Mouse (Mus musculus): ENCODE data around the gene Map3k11. TPM values are rescaled to one million over a fixed set of nuclear protein-coding genes. Genes with fewer than 3 reads are reported as not detected.

Gene Map3k11
- polyA plus RNA-seq, 1 experiment from 2014 or later = 20.4 TPM

DNA sequence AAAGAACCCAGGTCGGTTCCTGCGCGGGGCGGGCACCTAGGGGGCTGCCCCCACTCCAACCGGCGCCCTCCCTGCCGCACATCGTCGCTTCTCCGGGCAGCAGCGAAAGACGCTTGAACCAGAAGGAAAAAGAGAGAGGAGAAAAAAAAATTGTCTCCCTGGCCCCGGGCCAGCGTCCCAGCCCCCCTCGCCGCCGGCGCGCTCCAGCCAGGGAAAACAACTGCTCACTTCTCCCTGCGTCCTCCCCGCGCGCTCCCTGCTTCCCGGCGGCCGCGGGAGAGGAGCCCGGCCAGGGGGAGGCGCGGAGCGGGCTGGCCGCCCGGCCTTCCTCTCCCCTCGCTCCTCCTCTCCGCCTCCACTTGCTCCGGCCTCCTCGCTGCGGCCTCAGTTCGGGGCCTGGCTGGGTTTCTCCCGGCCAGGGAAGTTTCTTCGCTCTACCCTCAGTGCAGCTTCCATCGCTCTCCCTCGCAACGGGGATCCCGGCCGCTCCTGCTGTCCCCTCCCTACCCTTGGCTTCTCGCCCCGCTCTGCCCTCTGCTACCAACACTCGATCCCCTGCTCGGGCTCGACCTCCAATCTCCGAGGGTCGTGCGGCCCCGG is 53.2 kb downstream of the Map3k11 start:
- ATAC-seq (replicated peaks; ENCODE audit: low FRiP score) (peak; percentile 47), DNase-seq (ENCODE audit: low spot score) (peak; percentile 82)
- Histone ChIP-seq H3K9me3 (ENCODE audit: control insufficient read depth, low read length) (no peaks in the 10 kb centered on the region), H3K36me3 (ENCODE audit: control insufficient read depth, insufficient read depth, low read length) (no peaks in the 10 kb centered on the region), H3K27ac (ENCODE audit: low read depth, low read length) (no peak overlapping the region; the same call in 1 of the 2 replicates), H3K9ac (ENCODE audit: low read length) (peak overlapping the region; percentile 83), H3K4me1 (replicated peaks; ENCODE audit: control insufficient read depth, insufficient read depth, low read length) (peaks cover 30% of the 10 kb centered on the region), H3K4me2 (ENCODE audit: low read depth, low read length, severe bottlenecking) (peak overlapping the region; percentile 99), H3K27me3 (ENCODE audit: control insufficient read depth, insufficient read depth, low read length) (peaks cover 35% of the 10 kb centered on the region), H3K4me3 (ENCODE audit: low read depth, low read length) (peak overlapping the region; percentile 59)
- under 1% methylated on average over 55 of the region's 55 CpGs for WGBS

DNA sequence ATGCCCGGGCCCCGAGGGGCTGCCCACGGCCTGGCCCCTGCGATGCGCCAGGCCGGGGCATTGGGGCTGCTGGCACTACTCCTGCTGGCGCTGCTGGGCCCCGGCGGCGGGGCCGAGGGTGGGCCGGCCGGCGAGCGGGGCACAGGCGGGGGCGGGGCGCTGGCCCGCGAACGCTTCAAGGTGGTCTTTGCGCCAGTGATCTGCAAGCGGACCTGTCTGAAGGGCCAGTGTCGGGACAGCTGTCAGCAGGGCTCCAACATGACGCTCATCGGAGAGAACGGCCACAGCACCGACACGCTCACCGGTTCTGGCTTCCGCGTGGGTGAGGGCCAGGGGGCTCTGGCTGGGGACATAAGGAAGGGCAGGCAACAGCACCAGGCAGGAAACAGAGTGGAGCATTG is 53.7 kb downstream of the Map3k11 start:
- H3K4me1 ChIP-seq (replicated peaks; ENCODE audit: control insufficient read depth, insufficient read depth, low read length) = peaks cover 30% of the 10 kb centered on the region
- peak overlapping the region; percentile 59 for H3K4me3 ChIP-seq (ENCODE audit: low read depth, low read length)
- no peaks in the 10 kb centered on the region for H3K9me3 ChIP-seq (ENCODE audit: control insufficient read depth, low read length)
- H3K27me3 ChIP-seq (ENCODE audit: control insufficient read depth, insufficient read depth, low read length) = peaks cover 35% of the 10 kb centered on the region
- H3K27ac ChIP-seq (ENCODE audit: low read depth, low read length) = no peak overlapping the region; the same call in 1 of the 2 replicates
- peak; percentile 55 for ATAC-seq (replicated peaks; ENCODE audit: low FRiP score)
- H3K4me2 ChIP-seq (ENCODE audit: low read depth, low read length, severe bottlenecking) = peak overlapping the region; percentile 99
- H3K36me3 ChIP-seq (ENCODE audit: control insufficient read depth, insufficient read depth, low read length) = no peaks in the 10 kb centered on the region
- DNase-seq (ENCODE audit: low spot score) = peak; percentile 67
- peak overlapping the region; percentile 83 for H3K9ac ChIP-seq (ENCODE audit: low read length)
- 2% methylated on average over 32 of the region's 32 CpGs for WGBS

DNA sequence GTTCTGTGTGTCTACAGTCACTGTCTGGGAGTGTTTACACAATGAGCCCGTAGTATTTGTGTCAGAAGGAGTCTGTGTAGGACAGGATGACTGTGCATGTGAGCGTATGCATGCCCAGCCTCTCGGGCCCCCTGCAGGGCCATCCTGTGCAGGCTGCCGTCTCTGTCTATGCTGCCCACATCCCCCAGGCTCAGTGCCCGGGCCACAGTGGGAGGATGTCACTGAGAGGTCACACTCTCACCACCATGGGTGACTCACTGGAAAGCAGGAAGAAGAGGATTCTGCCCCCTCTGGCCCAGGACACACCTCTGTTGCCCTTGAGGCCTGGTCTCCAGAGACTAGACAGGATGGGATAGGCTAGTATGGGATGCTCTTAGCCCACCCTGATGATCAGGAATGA is 55.0 kb downstream of the Map3k11 start:
- Histone ChIP-seq H3K4me3 (ENCODE audit: low read depth, low read length) (no peak overlapping the region), H3K9me3 (ENCODE audit: control insufficient read depth, low read length) (no peaks in the 10 kb centered on the region), H3K4me2 (ENCODE audit: low read depth, low read length, severe bottlenecking) (no peak overlapping the region), H3K9ac (ENCODE audit: low read length) (no peak overlapping the region), H3K4me1 (replicated peaks; ENCODE audit: control insufficient read depth, insufficient read depth, low read length) (peaks cover 30% of the 10 kb centered on the region), H3K27me3 (ENCODE audit: control insufficient read depth, insufficient read depth, low read length) (peaks cover 35% of the 10 kb centered on the region), H3K36me3 (ENCODE audit: control insufficient read depth, insufficient read depth, low read length) (no peaks in the 10 kb centered on the region), H3K27ac (ENCODE audit: low read depth, low read length) (no peak overlapping the region)
- ATAC-seq (replicated peaks; ENCODE audit: low FRiP score) (no peak), DNase-seq (ENCODE audit: low spot score) (no peak)
- WGBS = 68% methylated on average over 5 of the region's 5 CpGs

GRCm38 (mm10) chr19:5745756-5746710 is 57.5 kb downstream of the Map3k11 start:
- peak overlapping the region; percentile 49 for H3K9ac ChIP-seq (ENCODE audit: low read length)
- no peaks in the 10 kb centered on the region for H3K36me3 ChIP-seq (ENCODE audit: control insufficient read depth, insufficient read depth, low read length)
- DNase-seq (ENCODE audit: low spot score) = peak; percentile 77
- peak overlapping the region; percentile 64 for H3K4me2 ChIP-seq (ENCODE audit: low read depth, low read length, severe bottlenecking)
- WGBS = 3% methylated on average over 36 of the region's 36 CpGs
- H3K27ac ChIP-seq (ENCODE audit: low read depth, low read length) = no peak overlapping the region
- peaks cover 28% of the 10 kb centered on the region for H3K4me1 ChIP-seq (replicated peaks; ENCODE audit: control insufficient read depth, insufficient read depth, low read length)
- peaks cover 37% of the 10 kb centered on the region for H3K27me3 ChIP-seq (ENCODE audit: control insufficient read depth, insufficient read depth, low read length)
- no peaks in the 10 kb centered on the region for H3K9me3 ChIP-seq (ENCODE audit: control insufficient read depth, low read length)
- ATAC-seq (replicated peaks; ENCODE audit: low FRiP score) = no peak
- H3K4me3 ChIP-seq (ENCODE audit: low read depth, low read length) = peak overlapping the region; percentile 25

DNA sequence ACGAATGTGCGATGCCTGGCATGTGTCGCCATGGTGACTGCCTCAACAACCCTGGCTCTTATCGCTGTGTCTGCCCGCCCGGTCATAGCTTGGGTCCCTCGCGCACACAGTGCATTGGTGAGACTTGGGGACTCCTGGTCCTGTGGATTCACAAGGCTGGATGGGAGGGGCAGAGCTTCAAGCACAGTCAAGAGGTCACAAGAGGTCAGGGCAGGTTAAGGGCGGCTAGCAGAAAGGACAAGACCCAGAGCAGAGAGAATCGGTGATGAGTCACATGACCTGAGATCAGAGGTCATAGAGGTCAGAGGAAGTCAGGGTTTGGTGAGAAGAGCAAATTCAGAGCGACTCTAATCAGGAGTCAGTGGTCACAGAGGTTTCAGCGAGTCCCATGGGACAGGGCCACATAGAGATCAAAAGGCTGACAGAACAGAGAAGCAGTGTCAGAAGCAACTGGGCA is 58.4 kb downstream of the Map3k11 start:
- Histone ChIP-seq H3K27me3 (ENCODE audit: control insufficient read depth, insufficient read depth, low read length) (peaks cover 46% of the 10 kb centered on the region), H3K4me2 (ENCODE audit: low read depth, low read length, severe bottlenecking) (no peak overlapping the region), H3K4me1 (replicated peaks; ENCODE audit: control insufficient read depth, insufficient read depth, low read length) (peaks cover 25% of the 10 kb centered on the region), H3K9me3 (ENCODE audit: control insufficient read depth, low read length) (no peaks in the 10 kb centered on the region), H3K9ac (ENCODE audit: low read length) (no peak overlapping the region), H3K27ac (ENCODE audit: low read depth, low read length) (no peak overlapping the region), H3K36me3 (ENCODE audit: control insufficient read depth, insufficient read depth, low read length) (no peaks in the 10 kb centered on the region), H3K4me3 (ENCODE audit: low read depth, low read length) (no peak overlapping the region)
- WGBS = 38% methylated on average over 12 of the region's 12 CpGs
- ATAC-seq (replicated peaks; ENCODE audit: low FRiP score) = no peak
- no peak for DNase-seq (ENCODE audit: low spot score)

GRCm38 (mm10) chr19:5749476-5749875 is 60.9 kb downstream of the Map3k11 start:
- Histone ChIP-seq H3K27ac (ENCODE audit: low read depth, low read length) (no peak overlapping the region), H3K4me3 (ENCODE audit: low read depth, low read length) (no peak overlapping the region), H3K4me2 (ENCODE audit: low read depth, low read length, severe bottlenecking) (no peak overlapping the region), H3K36me3 (ENCODE audit: control insufficient read depth, insufficient read depth, low read length) (no peaks in the 10 kb centered on the region), H3K9ac (ENCODE audit: low read length) (no peak overlapping the region), H3K9me3 (ENCODE audit: control insufficient read depth, low read length) (no peaks in the 10 kb centered on the region), H3K27me3 (ENCODE audit: control insufficient read depth, insufficient read depth, low read length) (peaks cover 36% of the 10 kb centered on the region), H3K4me1 (replicated peaks; ENCODE audit: control insufficient read depth, insufficient read depth, low read length) (peaks cover 18% of the 10 kb centered on the region)
- ATAC-seq (replicated peaks; ENCODE audit: low FRiP score) (no peak), DNase-seq (ENCODE audit: low spot score) (no peak)
- 87% methylated on average over 6 of the region's 6 CpGs for WGBS

- no peak overlapping the region for H3K4me2 ChIP-seq (ENCODE audit: low read depth, low read length, severe bottlenecking)
- no peak overlapping the region for H3K4me3 ChIP-seq (ENCODE audit: low read depth, low read length)
- peaks cover 10% of the 10 kb centered on the region for H3K4me1 ChIP-seq (replicated peaks; ENCODE audit: control insufficient read depth, insufficient read depth, low read length)
- no peak overlapping the region for H3K27ac ChIP-seq (ENCODE audit: low read depth, low read length)
- peaks cover 30% of the 10 kb centered on the region for H3K27me3 ChIP-seq (ENCODE audit: control insufficient read depth, insufficient read depth, low read length)
- WGBS = 11% methylated on average over 22 of the region's 22 CpGs
- no peak overlapping the region for H3K9ac ChIP-seq (ENCODE audit: low read length)
- no peak for ATAC-seq (replicated peaks; ENCODE audit: low FRiP score)
- H3K9me3 ChIP-seq (ENCODE audit: control insufficient read depth, low read length) = no peaks in the 10 kb centered on the region
- no peak for DNase-seq (ENCODE audit: low spot score)
- H3K36me3 ChIP-seq (ENCODE audit: control insufficient read depth, insufficient read depth, low read length) = no peaks in the 10 kb centered on the region
Measured at GRCm38 (mm10) chr19:5750951-5751350, 62.4 kb downstream of the Map3k11 start.

- ATAC-seq (replicated peaks; ENCODE audit: low FRiP score) = no peak
- Histone ChIP-seq H3K4me2 (ENCODE audit: low read depth, low read length, severe bottlenecking) (0 out of 2 replicates have a peak overlapping the region, but pooled peaks have one; percentile 11), H3K27ac (ENCODE audit: low read depth, low read length) (no peak overlapping the region), H3K9ac (ENCODE audit: low read length) (no peak overlapping the region), H3K4me3 (ENCODE audit: low read depth, low read length) (no peak overlapping the region), H3K4me1 (replicated peaks; ENCODE audit: control insufficient read depth, insufficient read depth, low read length) (peaks cover 8% of the 10 kb centered on the region), H3K36me3 (ENCODE audit: control insufficient read depth, insufficient read depth, low read length) (no peaks in the 10 kb centered on the region), H3K27me3 (ENCODE audit: control insufficient read depth, insufficient read depth, low read length) (peaks cover 34% of the 10 kb centered on the region), H3K9me3 (ENCODE audit: control insufficient read depth, low read length) (no peaks in the 10 kb centered on the region)
- DNase-seq (ENCODE audit: low spot score) = peak; percentile 71
- WGBS = 6% methylated on average over 20 of the region's 20 CpGs
Measured at GRCm38 (mm10) chr19:5751742-5752141, 63.2 kb downstream of the Map3k11 start.
